Mouse (Mus musculus) lung, adult 2 months (tissue): Measurements from ENCODE around the gene Hk2. TPM values are rescaled to one million over a fixed set of nuclear protein-coding genes. Genes with fewer than 3 reads are reported as not detected.

Source experiments
- DNase-seq: peaks from one replicate; pipeline ENCODE4 v3.0.0; 2022
- H3K4me1 ChIP-seq: fragments of 200-500 bp; 2 replicates; pipeline ENCODE4 v1.6.1; 2011; ENCODE audit warnings: low read length; ENCODE audit not compliant: control insufficient read depth, insufficient read depth
- H3K4me3 ChIP-seq: fragments of 200-500 bp; replicated peaks from 2 replicates; pipeline ENCODE3; 2011; ENCODE audit warnings: low read depth, mild to moderate bottlenecking, control low read depth, low read length; ENCODE audit errors: extremely low read depth
- CTCF ChIP-seq: fragments of 200-500 bp; IDR thresholded peaks from 2 replicates; pipeline ENCODE4 v1.5.1; 2011; ENCODE audit warnings: mild to moderate bottlenecking, low read length, control low read depth; ENCODE audit not compliant: insufficient read depth
- POLR2A ChIP-seq: fragments of 200-500 bp; IDR thresholded peaks from 2 replicates; pipeline ENCODE4 v1.6.1; 2011; ENCODE audit warnings: low read depth, mild to moderate bottlenecking, control low read depth, low read length, borderline replicate concordance; ENCODE audit errors: extremely low read depth
- WGBS: fragments of 180-500 bp; shearing (Covaris S2); methylation state at CpG from one replicate; pipeline ENCODE4 v1.1.7; 2018; 5-methylcytosine and 5-hydroxymethylcytosine counted together
- polyA plus RNA-seq: library from polyadenylated mRNA; depleted of rRNA; stranded (reverse); fragments of >200 nt; gene quantifications from 2 replicates; pipeline ENCODE4 v1.2.3, GENCODE M21; 2012

The Hk2 gene
- polyA plus RNA-seq, 1 experiment: 15.1 TPM

DNA sequence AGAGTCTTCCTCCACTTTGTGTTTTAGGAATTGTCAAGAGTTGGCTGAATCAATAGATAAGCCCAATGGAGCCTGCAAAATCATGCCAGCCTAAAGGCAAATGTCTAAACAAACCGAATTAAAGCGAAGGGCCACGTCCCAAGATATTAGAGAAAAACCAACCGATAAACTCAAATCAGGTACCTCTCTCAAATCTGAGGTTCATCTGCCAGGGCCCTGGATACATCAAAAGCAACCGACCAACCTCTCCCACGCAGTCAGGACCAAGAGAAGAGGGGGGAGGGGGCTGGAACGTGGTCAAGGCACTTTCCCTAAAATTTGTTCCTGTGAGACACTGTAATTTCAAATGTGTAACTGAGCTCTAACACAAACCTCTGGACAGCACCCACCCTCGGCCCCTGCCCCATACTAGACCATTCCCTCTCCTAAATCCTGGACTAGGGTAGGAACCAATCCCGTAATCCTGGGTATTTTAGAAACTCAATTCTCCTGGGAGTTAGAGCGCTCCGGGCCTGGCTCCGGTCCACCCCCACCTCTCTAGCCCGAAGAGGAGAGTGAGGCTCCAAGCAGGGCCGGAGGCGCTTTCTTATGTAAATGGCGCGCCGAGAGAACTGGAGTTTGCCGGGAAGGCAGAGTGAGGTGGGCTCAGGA is 1.7 kb downstream of the Hk2 start:
- WGBS: 11% methylated on average over 19 of the region's 19 CpGs
- H3K4me1 ChIP-seq: peaks cover 2% of the 10 kb centered on the region; the same call in 1 of the 2 replicates
- DNase-seq: no peak
- TF ChIP-seq CTCF (no peak), POLR2A (no peak)
- H3K4me3 ChIP-seq: peak overlapping the region; percentile 52

DNA sequence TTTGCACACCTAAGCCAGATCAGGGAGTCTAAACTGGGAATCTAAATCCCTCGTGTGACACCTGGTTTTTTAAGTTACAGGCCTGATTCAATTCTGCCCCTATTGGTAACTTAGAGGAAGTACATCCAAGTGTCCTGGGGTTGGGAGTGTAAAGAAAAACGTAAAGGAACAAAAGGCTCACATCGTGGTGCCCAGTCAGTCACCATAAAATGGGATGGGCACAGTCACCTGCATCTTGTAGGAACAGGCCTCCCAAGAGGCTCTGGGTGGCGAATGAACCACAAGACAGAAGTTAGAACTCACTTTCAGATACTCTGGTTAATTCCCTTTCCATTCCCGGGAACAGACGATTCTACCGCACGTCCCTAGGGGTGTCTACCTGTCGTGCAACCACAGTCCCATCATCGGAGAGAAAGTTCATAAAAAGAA is 2.3 kb downstream of the Hk2 start:
- 17% methylated on average over 10 of the region's 10 CpGs for WGBS
- TF ChIP-seq POLR2A (no peak), CTCF (no peak)
- peak overlapping the region; percentile 47 for H3K4me3 ChIP-seq

DNA sequence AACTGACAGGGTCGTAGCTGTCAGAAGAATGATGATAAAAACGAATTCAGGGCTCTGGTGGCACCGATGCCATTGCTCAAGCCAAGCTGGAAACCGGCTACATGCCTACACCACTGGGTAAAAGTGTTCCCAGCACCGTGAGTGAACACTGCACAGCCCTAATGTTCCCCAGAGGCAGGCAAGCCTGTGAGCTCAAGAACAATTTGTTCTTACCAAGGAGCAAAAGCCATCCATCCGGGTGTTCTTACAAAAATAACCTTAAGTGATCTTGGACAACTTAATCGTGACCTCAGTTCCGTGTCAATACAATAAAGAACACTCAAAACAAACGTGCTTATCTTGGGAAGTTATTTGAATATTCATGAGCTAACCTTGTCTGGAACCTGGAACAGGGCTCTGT is 3.2 kb downstream of the Hk2 start:
- 42% methylated on average over 9 of the region's 9 CpGs for WGBS
- DNase-seq: no peak
- no peak overlapping the region for H3K4me3 ChIP-seq
- peaks cover 2% of the 10 kb centered on the region; the same call in 1 of the 2 replicates for H3K4me1 ChIP-seq
- TF ChIP-seq CTCF (no peak), POLR2A (no peak)

More for the DNA sequence above, 2.3 kb downstream of the Hk2 start:
- H3K4me1 ChIP-seq: peaks cover 2% of the 10 kb centered on the region; the same call in 1 of the 2 replicates
- no peak for DNase-seq

DNA sequence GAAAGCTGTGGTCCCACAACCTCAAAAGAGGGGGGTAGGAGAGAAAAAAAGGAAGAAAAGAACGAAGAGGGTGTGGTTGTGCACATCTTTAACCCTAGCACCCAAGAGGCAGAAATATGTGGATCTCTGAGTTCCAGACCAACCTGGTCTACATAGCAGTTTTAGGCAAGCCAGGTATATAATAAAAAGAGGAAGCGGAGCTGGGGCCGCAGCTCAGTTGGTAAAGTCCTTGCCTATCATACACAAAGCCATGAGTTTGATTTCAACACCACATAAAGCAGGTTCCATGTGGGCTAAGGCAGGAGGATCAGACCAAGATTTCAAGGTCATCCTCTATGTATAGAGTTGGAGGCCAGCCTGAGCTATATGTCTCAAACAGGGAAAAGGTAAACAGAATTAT is 4.0 kb downstream of the Hk2 start:
- 75% methylated on average over 3 of the region's 3 CpGs for WGBS
- Histone ChIP-seq H3K4me1 (peaks cover 2% of the 10 kb centered on the region; the same call in 1 of the 2 replicates), H3K4me3 (no peak overlapping the region)
- TF ChIP-seq CTCF (no peak), POLR2A (no peak)
- DNase-seq: no peak

DNA sequence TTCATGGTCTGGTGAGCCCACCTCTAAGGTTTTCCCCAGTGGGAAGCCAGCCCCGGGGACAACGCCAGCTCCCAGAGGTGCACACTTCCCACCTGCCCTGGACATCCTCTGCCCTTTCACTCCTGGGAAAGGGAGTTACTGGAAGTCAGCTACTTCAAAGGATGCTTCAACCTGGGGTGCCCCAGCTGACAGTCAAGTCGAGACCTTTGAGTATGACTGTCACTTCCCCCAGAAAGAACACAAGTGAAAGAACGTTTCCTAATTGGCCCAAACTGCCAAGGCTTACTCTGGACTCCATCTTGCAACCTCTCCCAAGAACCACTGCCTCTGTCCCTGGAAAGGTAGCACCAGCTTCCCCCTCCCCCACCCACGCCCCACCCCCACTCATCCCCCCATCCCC is 4.5 kb downstream of the Hk2 start:
- Histone ChIP-seq H3K4me1 (peaks cover under 1% of the 10 kb centered on the region; the same call in 1 of the 2 replicates), H3K4me3 (no peak overlapping the region)
- WGBS: 50% methylated on average over 5 of the region's 5 CpGs
- TF ChIP-seq CTCF: no peak
- no peak for TF ChIP-seq POLR2A
- DNase-seq: no peak

DNA sequence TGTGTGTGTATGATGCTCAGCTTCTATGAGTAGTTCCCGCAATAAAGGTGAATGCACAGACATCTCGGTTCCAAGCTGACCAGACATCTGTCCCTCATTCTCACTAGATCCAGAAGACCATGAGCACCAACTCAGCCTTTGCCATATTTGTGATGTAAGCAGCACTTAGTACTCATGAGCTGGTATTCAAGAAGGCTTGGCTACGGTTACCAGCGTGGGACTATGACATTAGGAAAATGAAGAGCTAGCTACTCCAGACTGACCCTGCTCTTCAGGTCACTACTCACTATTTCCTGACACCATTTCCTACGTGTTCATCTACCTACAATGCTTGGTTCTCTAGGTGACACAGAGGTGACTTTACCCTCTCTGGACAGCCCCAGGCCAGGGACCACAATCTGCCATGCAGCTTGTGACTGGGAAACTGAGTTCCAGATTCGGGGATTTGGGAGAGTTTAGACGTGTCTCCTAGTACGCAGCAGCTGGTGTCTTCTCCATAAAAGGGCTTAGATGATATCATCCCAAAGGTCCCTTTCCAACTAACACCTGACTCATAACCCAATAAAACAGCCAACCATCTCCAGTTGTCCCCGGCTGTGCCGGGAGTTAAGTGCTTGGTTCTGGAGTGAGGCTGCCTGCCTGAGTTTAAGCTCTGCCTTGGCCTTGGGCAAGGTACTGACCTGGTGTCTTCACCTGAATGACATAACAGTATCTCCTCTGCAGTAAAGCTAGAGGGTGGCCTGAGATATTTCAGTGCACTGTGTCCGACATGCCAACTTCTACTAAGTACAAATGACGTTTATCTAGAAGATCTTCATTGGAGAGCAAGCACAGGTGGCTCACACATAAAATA is 6.3 kb downstream of the Hk2 start:
- no peak for DNase-seq
- 81% methylated on average over 12 of the region's 12 CpGs for WGBS
- H3K4me1 ChIP-seq: no peaks in the 10 kb centered on the region; the same call in 1 of the 2 replicates
- H3K4me3 ChIP-seq: no peak overlapping the region
- TF ChIP-seq POLR2A (no peak), CTCF (no peak)

DNA sequence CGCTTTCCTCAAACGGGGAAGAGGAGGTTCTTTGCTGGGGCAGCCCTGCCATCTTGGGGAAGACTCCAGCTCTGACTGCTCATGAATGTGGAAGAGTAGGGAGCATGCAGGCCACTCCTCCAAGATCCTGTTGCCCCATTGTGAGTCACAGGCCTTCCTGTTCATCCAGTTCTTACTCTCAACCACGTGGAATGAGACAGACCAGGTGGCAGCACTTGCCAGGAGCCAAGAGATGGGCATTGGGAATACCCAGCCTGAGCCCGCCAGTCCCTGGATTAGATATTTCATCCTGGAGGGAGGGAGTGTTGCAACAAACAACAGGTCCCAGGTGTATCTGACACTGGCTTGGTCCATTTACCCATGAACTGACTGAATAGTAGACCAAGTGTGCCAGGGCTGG is 7.6 kb downstream of the Hk2 start:
- no peak overlapping the region for H3K4me3 ChIP-seq
- 57% methylated on average over 4 of the region's 4 CpGs for WGBS
- DNase-seq: no peak
- TF ChIP-seq CTCF: no peak
- no peak for TF ChIP-seq POLR2A
- H3K4me1 ChIP-seq: no peaks in the 10 kb centered on the region; the same call in 1 of the 2 replicates

DNA sequence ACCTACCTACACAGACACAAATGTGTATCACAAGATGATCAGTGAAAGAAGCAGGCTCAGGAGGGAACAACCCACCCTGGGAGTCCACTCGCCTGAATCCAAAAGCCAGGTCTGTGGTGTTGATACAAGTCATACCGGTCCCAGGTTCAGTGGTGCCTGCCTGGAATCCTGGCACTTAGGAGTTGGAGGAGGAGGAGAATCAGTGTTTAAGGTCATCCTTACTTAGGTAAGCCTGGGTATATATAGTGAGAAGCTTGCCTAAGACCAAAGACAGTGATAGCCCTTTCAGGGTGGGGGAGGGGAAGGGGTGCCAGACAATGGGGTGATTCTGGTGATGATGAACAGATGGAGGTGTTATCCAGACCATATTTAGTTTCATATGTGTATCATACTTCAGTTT is 9.0 kb downstream of the Hk2 start:
- DNase-seq: no peak
- TF ChIP-seq POLR2A: no peak
- TF ChIP-seq CTCF: no peak
- H3K4me1 ChIP-seq: no peaks in the 10 kb centered on the region; the same call in 1 of the 2 replicates
- no peak overlapping the region for H3K4me3 ChIP-seq
- WGBS: 97% methylated on average over 2 of the region's 2 CpGs

DNA sequence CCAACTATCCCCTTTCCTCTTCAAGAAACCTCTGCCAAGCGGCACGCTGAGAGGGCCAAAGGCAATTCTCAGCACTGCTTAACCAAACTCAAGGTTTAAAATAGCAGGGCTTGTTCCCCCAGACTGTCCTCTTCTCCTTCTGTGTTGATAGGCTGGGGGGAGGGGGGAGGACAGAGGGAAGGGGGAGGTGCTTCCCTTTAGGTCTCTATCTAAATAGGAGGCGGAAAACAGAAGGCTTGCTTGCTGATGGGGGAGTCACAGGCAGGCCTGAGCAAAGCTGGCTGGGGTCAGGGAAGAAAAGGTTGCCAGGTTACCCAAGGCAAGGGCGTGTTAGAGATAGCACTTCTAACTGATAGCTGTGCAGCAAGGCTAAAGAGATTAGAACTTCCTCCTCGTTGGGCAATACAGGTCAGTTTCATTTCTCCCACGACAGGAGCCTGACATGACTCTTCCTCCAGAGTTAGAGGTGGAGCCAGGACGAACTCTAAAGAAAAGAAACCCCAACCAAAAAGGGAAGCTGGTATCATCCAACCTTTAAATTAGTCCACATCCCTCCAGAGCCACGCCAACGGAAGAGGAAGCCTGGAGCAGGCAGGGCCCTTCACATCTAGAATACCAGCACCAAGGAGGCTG is 10.3 kb downstream of the Hk2 start:
- no peak overlapping the region for H3K4me3 ChIP-seq
- 32% methylated on average over 9 of the region's 9 CpGs for WGBS
- DNase-seq: no peak
- H3K4me1 ChIP-seq: no peaks in the 10 kb centered on the region
- TF ChIP-seq CTCF: no peak
